Mouse (Mus musculus) thymus, adult 2 months (tissue): ENCODE data around the gene Sh3pxd2a.

ENCODE experiments used
- CTCF ChIP-seq: fragments of 200-500 bp; IDR thresholded peaks from 2 replicates; pipeline ENCODE4 v1.5.1; 2012; ENCODE audit warnings: mild to moderate bottlenecking, control low read depth, low read length, moderate library complexity, borderline replicate concordance; ENCODE audit not compliant: control insufficient read depth, poor library complexity, insufficient read depth; ENCODE audit errors: extremely low read depth
- POLR2A ChIP-seq: fragments of 200-500 bp; IDR thresholded peaks from 2 replicates; pipeline ENCODE4 v1.6.1; 2012; ENCODE audit warnings: mild to moderate bottlenecking, low read length, control low read depth, moderate library complexity; ENCODE audit not compliant: control insufficient read depth, poor library complexity, insufficient read depth; ENCODE audit errors: extremely low read depth

- TF ChIP-seq POLR2A (no peak), CTCF (no peak)
Measured at GRCm38 (mm10) chr19:47269729-47270128, 194.5 kb downstream of the Sh3pxd2a start.
